Mouse (Mus musculus) forebrain, embryonic 15.5 days (tissue): Measurements from ENCODE around the gene Agxt2. TPM values are rescaled to one million over a fixed set of nuclear protein-coding genes. Genes with fewer than 3 reads are reported as not detected.

ENCODE experiments used
- ATAC-seq: fragments of 200-750 bp; cut with Nextera tagmentation; replicated peaks from 2 replicates; pipeline ENCODE4 v1.8.0; 2017; ENCODE audit warnings: mild to moderate bottlenecking, moderate TSS enrichment, moderate library complexity
- H3K27ac ChIP-seq: fragments of 300-500 bp; sonication (generic); replicated peaks from 2 replicates; pipeline ENCODE4 v1.5.1; 2015; ENCODE audit warnings: mild to moderate bottlenecking, inconsistent platforms
- H3K27me3 ChIP-seq: fragments of 300-500 bp; sonication (generic); 2 replicates; pipeline ENCODE4 v1.6.1; 2015; ENCODE audit warnings: inconsistent platforms
- H3K36me3 ChIP-seq: fragments of 300-500 bp; sonication (generic); 2 replicates; pipeline ENCODE4 v1.6.1; 2015; ENCODE audit warnings: mild to moderate bottlenecking, inconsistent platforms
- H3K4me1 ChIP-seq: fragments of 300-500 bp; sonication (generic); 2 replicates; pipeline ENCODE4 v1.6.1; 2015; ENCODE audit warnings: inconsistent platforms
- H3K4me2 ChIP-seq: fragments of 300-500 bp; sonication (generic); replicated peaks from 2 replicates; pipeline ENCODE4 v1.6.1; 2015; ENCODE audit warnings: mild to moderate bottlenecking, inconsistent platforms
- H3K4me3 ChIP-seq: fragments of 300-500 bp; sonication (generic); 2 replicates; pipeline ENCODE4 v1.5.1; 2015; ENCODE audit warnings: mild to moderate bottlenecking, inconsistent platforms
- H3K9ac ChIP-seq: fragments of 300-500 bp; sonication (generic); replicated peaks from 2 replicates; pipeline ENCODE4 v1.6.1; 2015; ENCODE audit warnings: mild to moderate bottlenecking, inconsistent platforms
- H3K9me3 ChIP-seq: fragments of 300-500 bp; sonication (generic); 2 replicates; pipeline ENCODE4 v1.6.1; 2016; ENCODE audit warnings: inconsistent platforms
- WGBS: fragments of 180-500 bp; shearing (Covaris S2); methylation state at CpG from one replicate; pipeline ENCODE4 v1.1.7; 2015; ENCODE audit warnings: mixed read lengths; 5-methylcytosine and 5-hydroxymethylcytosine counted together
- polyA plus RNA-seq: library from polyadenylated mRNA; unstranded; fragments of >200 nt; fragmentation: Nextera tagmentation; extraction: Ambion mirVana; gene quantifications from 2 replicates; pipeline ENCODE4 v1.2.1, GENCODE M21; 2015

Gene Agxt2
- polyA plus RNA-seq, 1 experiment from 2014 or later = not detected

- no peaks in the 10 kb centered on the region for H3K4me1 ChIP-seq
- H3K27me3 ChIP-seq = no peaks in the 10 kb centered on the region
- H3K9me3 ChIP-seq = no peaks in the 10 kb centered on the region
- no peak overlapping the region for H3K27ac ChIP-seq
- H3K4me2 ChIP-seq = no peak overlapping the region
- peaks cover 13% of the 10 kb centered on the region for H3K36me3 ChIP-seq
- no peak for ATAC-seq
- no peak overlapping the region for H3K9ac ChIP-seq
- H3K4me3 ChIP-seq = no peak overlapping the region
- WGBS = 76% methylated on average over 6 of the region's 6 CpGs
These were observed 81.6 kb downstream of the Agxt2 start for GRCm38 (mm10) chr15:10439963-10440362.

GRCm38 (mm10) chr15:10441493-10441892 is 83.2 kb downstream of the Agxt2 start:
- Histone ChIP-seq H3K4me1 (no peaks in the 10 kb centered on the region), H3K4me2 (no peak overlapping the region), H3K36me3 (peaks cover 23% of the 10 kb centered on the region), H3K27me3 (no peaks in the 10 kb centered on the region), H3K9ac (no peak overlapping the region), H3K4me3 (no peak overlapping the region), H3K9me3 (no peaks in the 10 kb centered on the region), H3K27ac (no peak overlapping the region)
- WGBS = 90% methylated on average over 9 of the region's 9 CpGs
- no peak for ATAC-seq

GRCm38 (mm10) chr15:10442275-10442674 is 83.9 kb downstream of the Agxt2 start:
- Histone ChIP-seq H3K4me2 (no peak overlapping the region), H3K27ac (no peak overlapping the region), H3K4me3 (no peak overlapping the region), H3K9me3 (no peaks in the 10 kb centered on the region), H3K36me3 (peaks cover 27% of the 10 kb centered on the region), H3K4me1 (no peaks in the 10 kb centered on the region), H3K9ac (no peak overlapping the region), H3K27me3 (no peaks in the 10 kb centered on the region)
- 42% methylated on average over 1 of the region's 1 CpGs for WGBS
- ATAC-seq = no peak

GRCm38 (mm10) chr15:10447102-10447501 is 88.8 kb downstream of the Agxt2 start:
- Histone ChIP-seq H3K36me3 (peaks cover 48% of the 10 kb centered on the region), H3K4me2 (no peak overlapping the region), H3K4me3 (no peak overlapping the region), H3K27me3 (no peaks in the 10 kb centered on the region), H3K4me1 (no peaks in the 10 kb centered on the region), H3K27ac (no peak overlapping the region), H3K9ac (no peak overlapping the region), H3K9me3 (no peaks in the 10 kb centered on the region)
- ATAC-seq = no peak
- WGBS = 93% methylated on average over 3 of the region's 3 CpGs

Other genes with a start within 250 kb of the Agxt2 start
- 0.57 and 0.72 TPM in 2 replicates for gene Prlr, start 181.3 kb upstream of the Agxt2 start, polyA plus RNA-seq
- not detected in 2 replicates for gene Gm21973, start 33.2 kb upstream of the Agxt2 start, polyA plus RNA-seq
- 9.7 and 9.9 TPM in 2 replicates for gene Dnajc21, start 112.0 kb downstream of the Agxt2 start, polyA plus RNA-seq
- 78.5 and 79.3 TPM in 2 replicates for gene Brix1, start 127.4 kb downstream of the Agxt2 start, polyA plus RNA-seq
- 30.0 and 35.5 TPM in 2 replicates for gene Rad1, start 127.5 kb downstream of the Agxt2 start, polyA plus RNA-seq
- not detected in 2 replicates for gene Ttc23l, start 200.1 kb downstream of the Agxt2 start, polyA plus RNA-seq